Mouse (Mus musculus): ENCODE data around the gene Hapln4.

- TF ChIP-seq POLR2A (IDR thresholded peaks at IDR 0.05; ENCODE audit: borderline replicate concordance, control insufficient read depth, low read depth, low read length) (no peak), CTCF (IDR thresholded peaks at IDR 0.05; ENCODE audit: control insufficient read depth, insufficient read depth, low read length) (no peak)
Measured at GRCm38 (mm10) chr8:70120667-70121066, 37.4 kb downstream of the Hapln4 start, which contains the start of gene Ncan.

Measured in bone marrow, adult 2 months (tissue).